Mouse (Mus musculus) heart, adult 9 months (tissue): ENCODE results near the gene Rbpms2.

Experiments
- DNase-seq, 2 experiments: peaks; one replicate each; pipeline ENCODE4 v3.0.0; 2022; ENCODE audit warnings: low spot score in 2 of 2

The Rbpms2 gene

DNA sequence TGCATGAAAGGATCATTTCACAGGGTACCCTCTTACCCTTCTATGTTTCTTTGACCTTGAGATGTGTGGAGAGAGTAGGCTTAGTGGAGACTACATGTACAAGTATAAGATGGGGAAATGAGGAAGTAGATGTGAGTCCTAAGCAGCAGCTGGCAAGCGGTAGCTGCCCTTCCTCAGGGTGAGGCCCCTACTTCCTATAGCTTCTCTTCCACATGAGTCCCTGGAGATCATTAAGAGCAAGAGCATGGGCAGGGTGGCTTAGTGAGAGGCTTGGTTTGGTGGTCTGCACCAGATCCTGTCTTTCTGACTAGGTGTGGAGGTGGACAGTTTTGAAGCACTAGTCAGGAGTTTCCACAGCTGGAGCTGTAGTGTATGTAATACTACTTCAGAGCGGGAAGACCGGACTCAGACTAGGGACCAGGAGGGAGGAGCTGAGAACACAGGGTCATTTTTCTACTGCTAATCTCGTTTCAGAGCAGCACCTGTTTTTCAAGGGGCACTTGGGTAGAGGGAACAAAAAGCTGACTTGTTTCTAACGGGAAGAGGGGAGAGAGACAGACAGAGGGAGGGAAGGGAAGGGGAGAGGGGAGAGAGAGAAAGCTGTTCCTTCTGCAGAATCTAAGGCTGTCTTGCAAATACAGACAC lies 63.6 kb downstream of the Rbpms2 start:
- DNase-seq = no peak

GRCm38 (mm10) chr9:65695646-65696045 lies 66.2 kb downstream of the Rbpms2 start:
- DNase-seq = peak; percentile 50 to 68

GRCm38 (mm10) chr9:65696337-65696736 lies 66.9 kb downstream of the Rbpms2 start:
- DNase-seq = no peak

GRCm38 (mm10) chr9:65697356-65697755 lies 67.9 kb downstream of the Rbpms2 start:
- DNase-seq = no peak

DNA sequence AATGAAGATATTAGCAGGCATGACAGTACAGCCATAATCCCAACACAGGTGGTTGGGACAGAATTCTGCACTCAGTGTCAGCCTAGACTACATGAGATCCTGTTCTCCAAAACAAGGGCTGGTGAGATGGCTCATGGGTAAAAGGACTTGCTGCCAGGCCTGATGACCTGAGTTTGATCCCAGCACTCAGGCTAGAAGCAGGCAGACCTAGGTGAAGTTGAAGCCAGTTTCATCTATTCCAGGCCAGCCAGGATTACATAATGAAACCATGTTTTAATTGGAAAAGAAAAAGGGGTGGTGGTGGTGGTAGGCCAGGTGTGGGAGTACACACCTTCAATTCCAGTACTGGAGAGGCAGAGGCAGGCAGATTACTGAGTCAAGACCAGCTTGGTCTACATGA lies 68.5 kb downstream of the Rbpms2 start:
- DNase-seq = no peak

- DNase-seq = no peak
Measured at GRCm38 (mm10) chr9:65700504-65700903, 71.1 kb downstream of the Rbpms2 start.

DNA sequence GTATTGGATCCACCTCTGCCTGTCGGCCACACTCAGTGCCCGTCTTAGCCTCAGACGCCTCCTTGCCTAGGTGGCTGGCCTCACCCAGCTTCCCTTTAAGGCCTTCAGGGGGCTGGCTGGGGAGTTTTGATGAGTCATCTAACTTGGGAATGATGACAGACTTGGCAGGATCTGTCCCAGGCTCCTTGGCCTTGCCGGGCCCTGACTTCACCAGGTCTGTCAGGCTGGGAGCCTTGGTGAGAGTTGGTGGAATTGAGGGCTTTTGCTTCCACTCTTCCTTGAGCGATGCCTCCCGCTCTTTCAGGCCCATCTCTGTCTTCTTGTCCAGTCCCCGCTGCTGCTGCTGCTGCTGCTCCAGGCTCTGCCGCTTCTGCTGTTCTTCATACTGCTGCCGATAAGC lies 72.8 kb downstream of the Rbpms2 start:
- DNase-seq = no peak

DNA sequence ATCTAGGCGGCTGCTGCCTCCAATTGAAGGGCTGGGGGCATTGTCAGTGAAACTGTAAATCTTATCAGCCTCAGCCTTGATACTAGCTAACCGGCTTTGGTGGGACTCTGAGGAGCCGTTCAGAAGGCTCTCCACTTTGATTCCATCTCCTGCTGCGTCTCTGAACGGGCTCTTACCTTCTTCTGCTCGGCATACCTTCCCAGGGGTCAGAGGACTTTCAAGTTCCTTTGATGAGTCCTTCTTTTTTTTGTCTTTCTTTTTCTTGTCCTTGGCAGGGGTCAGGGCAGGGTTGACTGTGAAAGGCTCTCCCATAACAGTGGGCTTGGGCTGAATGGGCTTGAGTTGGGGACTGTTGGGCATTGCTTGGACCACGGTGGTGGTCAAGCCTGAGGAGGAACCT lies 73.8 kb downstream of the Rbpms2 start:
- no peak for DNase-seq

DNA sequence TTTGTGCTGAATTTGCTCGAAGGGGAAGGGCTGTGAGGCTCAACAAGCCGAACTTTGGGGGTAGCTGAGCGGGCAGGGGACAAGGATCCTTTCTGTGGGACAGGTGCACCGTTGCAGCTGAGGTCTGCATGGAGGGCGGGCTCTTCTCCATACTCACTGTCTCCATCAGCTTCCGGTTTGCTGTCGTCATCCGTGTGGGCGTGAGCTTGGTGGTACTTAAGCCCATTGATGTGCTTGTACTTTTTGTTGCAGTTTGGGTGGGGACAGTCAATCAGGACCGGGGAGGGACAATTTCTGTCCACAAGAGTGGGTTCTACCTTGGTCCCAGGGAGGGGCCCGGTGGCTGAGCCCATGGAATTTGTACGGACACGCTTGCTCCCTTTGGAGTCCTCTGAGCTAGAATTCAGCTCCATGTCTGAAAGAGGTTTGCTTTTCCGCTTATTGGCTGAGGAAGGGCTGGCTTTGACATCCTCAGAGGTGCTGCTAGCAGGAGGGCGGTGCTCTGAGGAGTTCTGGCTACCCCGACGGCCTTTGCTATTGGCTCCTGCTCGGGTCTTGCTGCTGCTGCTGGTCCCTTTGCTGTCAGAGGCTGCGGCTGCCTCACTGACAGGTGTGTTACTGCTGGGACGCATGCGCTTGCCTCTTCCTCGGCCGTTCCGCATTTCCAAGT lies 74.6 kb downstream of the Rbpms2 start:
- DNase-seq = no peak
